Mouse (Mus musculus): Measurements from ENCODE around the gene Gabrb2. TPM values are rescaled to one million over a fixed set of nuclear protein-coding genes. Genes with fewer than 3 reads are reported as not detected.

Gabrb2 gene
- polyA plus RNA-seq, 1 experiment from 2014 or later, result 0.04 TPM

DNA sequence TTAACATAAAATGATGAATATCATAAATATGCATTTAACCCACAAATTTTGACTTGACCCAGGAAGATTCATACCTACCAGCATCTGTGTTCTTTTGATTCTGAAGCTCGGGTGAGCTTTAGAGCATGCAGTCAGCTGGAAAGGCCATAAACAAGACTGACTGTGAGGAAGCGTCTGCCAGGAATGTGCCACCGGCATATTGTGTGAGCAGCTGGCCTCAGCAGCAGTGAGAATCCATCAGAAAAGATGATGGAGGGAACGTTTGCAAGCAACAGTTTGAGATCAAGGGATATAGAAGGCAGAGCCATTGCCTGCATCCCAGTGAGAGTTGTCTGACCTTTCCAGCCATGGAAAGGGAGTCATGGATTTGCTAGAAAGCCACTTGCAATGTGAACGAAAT, 230.6 kb downstream of the Gabrb2 start:
- H3K4me2 ChIP-seq (ENCODE audit: low read depth, low read length), result no peak overlapping the region

DNA sequence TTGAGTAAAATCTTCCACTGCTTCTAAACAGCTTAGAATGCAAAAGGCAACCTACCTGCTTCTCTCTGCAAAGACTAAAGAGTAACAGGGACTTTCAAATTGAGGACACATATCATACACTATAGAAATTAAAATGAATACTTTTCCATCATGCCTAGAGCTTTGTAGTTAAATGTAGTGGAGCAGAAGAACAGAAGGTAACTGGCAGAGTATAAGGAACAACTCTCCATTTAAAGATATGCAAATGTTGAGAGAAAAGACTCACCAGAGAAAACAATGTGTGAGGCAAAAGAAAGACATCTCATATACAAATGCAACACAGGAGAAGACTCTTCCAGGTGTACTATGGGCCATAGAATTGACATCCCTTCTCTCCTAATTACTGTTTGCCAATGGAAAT, 232.0 kb downstream of the Gabrb2 start:
- H3K9me3 ChIP-seq (replicated peaks; ENCODE audit: control insufficient read depth, low read length), result no peaks in the 10 kb centered on the region
- no peak overlapping the region for H3K9ac ChIP-seq (ENCODE audit: low read depth, low read length)
- no peaks in the 10 kb centered on the region for H3K4me1 ChIP-seq (ENCODE audit: control insufficient read depth, low read depth, low read length)
- no peaks in the 10 kb centered on the region for H3K27me3 ChIP-seq (ENCODE audit: control insufficient read depth, insufficient read depth, low read depth, low read length)
- no peak overlapping the region for H3K4me2 ChIP-seq (ENCODE audit: low read depth, low read length)
- H3K36me3 ChIP-seq (ENCODE audit: control insufficient read depth, insufficient read depth), result no peaks in the 10 kb centered on the region
- H3K4me3 ChIP-seq (ENCODE audit: low read depth, low read length), result no peak overlapping the region
- no peak overlapping the region for H3K27ac ChIP-seq (ENCODE audit: low read length)
- ATAC-seq (ENCODE audit: low read depth), result no peak

More for the DNA sequence above, 230.6 kb downstream of the Gabrb2 start:
- Histone ChIP-seq H3K4me1 (ENCODE audit: control insufficient read depth, low read depth, low read length) (no peaks in the 10 kb centered on the region), H3K9ac (ENCODE audit: low read depth, low read length) (no peak overlapping the region), H3K4me3 (ENCODE audit: low read depth, low read length) (no peak overlapping the region), H3K9me3 (replicated peaks; ENCODE audit: control insufficient read depth, low read length) (no peaks in the 10 kb centered on the region), H3K36me3 (ENCODE audit: control insufficient read depth, insufficient read depth) (no peaks in the 10 kb centered on the region), H3K27me3 (ENCODE audit: control insufficient read depth, insufficient read depth, low read depth, low read length) (no peaks in the 10 kb centered on the region), H3K27ac (ENCODE audit: low read length) (no peak overlapping the region)
- ATAC-seq (ENCODE audit: low read depth), result no peak
- 39% methylated on average over 5 of the region's 5 CpGs for WGBS (ENCODE audit: insufficient replicate concordance)

DNA sequence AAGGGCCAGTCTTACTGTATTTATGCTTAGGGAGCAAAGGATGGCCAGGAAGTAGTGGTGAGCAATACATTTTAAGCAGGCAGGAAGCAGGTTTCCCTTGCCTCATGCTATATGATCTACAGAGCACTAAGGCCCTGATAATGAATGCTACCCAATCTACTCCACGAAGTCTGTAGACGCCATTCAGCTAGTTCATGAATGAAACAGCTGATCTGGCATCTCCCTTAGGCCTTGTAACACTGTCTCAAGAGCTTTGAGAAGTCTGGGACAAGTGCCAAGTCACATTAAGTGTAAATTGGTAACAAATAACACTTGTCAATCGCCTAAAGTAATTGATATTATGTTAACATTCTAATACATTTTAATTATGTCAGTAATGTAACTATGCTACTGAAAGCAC, 234.6 kb downstream of the Gabrb2 start:
- Histone ChIP-seq H3K9me3 (replicated peaks; ENCODE audit: control insufficient read depth, low read length) (no peaks in the 10 kb centered on the region), H3K4me1 (ENCODE audit: control insufficient read depth, low read depth, low read length) (no peaks in the 10 kb centered on the region), H3K9ac (ENCODE audit: low read depth, low read length) (no peak overlapping the region), H3K27ac (ENCODE audit: low read length) (no peak overlapping the region), H3K27me3 (ENCODE audit: control insufficient read depth, insufficient read depth, low read depth, low read length) (no peaks in the 10 kb centered on the region), H3K36me3 (ENCODE audit: control insufficient read depth, insufficient read depth) (no peaks in the 10 kb centered on the region), H3K4me3 (ENCODE audit: low read depth, low read length) (no peak overlapping the region), H3K4me2 (ENCODE audit: low read depth, low read length) (no peak overlapping the region)
- 38% methylated on average over 3 of the region's 3 CpGs for WGBS (ENCODE audit: insufficient replicate concordance)
- ATAC-seq (ENCODE audit: low read depth), result no peak

DNA sequence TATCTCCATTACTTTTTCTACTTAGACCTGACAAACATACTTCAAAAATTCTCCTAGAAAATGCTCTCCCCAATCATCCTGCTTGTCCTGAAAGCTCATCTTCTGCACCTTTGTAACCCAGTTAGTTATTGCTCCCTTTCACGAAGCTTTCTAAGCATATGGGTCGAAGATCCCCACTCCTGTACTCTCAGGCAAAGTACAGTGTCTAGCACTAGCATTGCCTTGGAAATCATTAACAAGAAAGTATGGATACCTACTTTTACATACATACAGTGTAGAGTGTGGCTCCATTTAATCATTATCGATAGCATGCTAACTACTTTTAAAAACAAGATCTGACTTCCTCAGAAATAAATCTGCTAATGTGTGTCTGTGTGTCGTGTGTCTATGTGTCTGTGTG, 249.1 kb downstream of the Gabrb2 start:
- Histone ChIP-seq H3K27me3 (ENCODE audit: control insufficient read depth, insufficient read depth, low read depth, low read length) (no peaks in the 10 kb centered on the region), H3K4me1 (ENCODE audit: control insufficient read depth, low read depth, low read length) (no peaks in the 10 kb centered on the region), H3K9me3 (replicated peaks; ENCODE audit: control insufficient read depth, low read length) (no peaks in the 10 kb centered on the region), H3K4me3 (ENCODE audit: low read depth, low read length) (no peak overlapping the region), H3K27ac (ENCODE audit: low read length) (no peak overlapping the region), H3K4me2 (ENCODE audit: low read depth, low read length) (no peak overlapping the region), H3K9ac (ENCODE audit: low read depth, low read length) (no peak overlapping the region), H3K36me3 (ENCODE audit: control insufficient read depth, insufficient read depth) (no peaks in the 10 kb centered on the region)
- 62% methylated on average over 4 of the region's 4 CpGs for WGBS (ENCODE audit: insufficient replicate concordance)
- no peak for ATAC-seq (ENCODE audit: low read depth)

Other genes starting within 250 kb of the Gabrb2 start
- gene Gabra1, start 236.8 kb upstream of the Gabrb2 start, polyA plus RNA-seq (2015; fragmentation: Nextera tagmentation; extraction: Ambion mirVana), result 0.06 and 0.14 TPM in 2 replicates
- not detected in 2 replicates for gene Gabra6, start 98.7 kb upstream of the Gabrb2 start, polyA plus RNA-seq (2015; fragmentation: Nextera tagmentation; extraction: Ambion mirVana)